Mouse (Mus musculus): Measurements from ENCODE around the gene Tha1.

Tha1 gene

GRCm38 (mm10) chr11:117823411-117823810 is 49.9 kb downstream of the Tha1 start:
- DNase-seq: no peak

GRCm38 (mm10) chr11:117822728-117823241 is 50.5 kb downstream of the Tha1 start:
- DNase-seq: no peak

- no peak for DNase-seq
These were observed 51.4 kb downstream of the Tha1 start for GRCm38 (mm10) chr11:117821868-117822267.

GRCm38 (mm10) chr11:117820173-117820572 is 53.1 kb downstream of the Tha1 start:
- DNase-seq: no peak

GRCm38 (mm10) chr11:117819095-117819494 is 54.2 kb downstream of the Tha1 start:
- no peak for DNase-seq
